Mouse (Mus musculus) lung, embryonic 14.5 days (tissue): ENCODE results near the gene Amd1. TPM values are rescaled to one million over a fixed set of nuclear protein-coding genes. Genes with fewer than 3 reads are reported as not detected.
A peak's percentile ranks its signal among the peaks of the same experiment; 100 is the strongest.

ENCODE experiments used
- ATAC-seq: fragments of 200-750 bp; cut with Nextera tagmentation; 2 replicates; pipeline ENCODE4 v1.8.0; 2017; ENCODE audit warnings: mild to moderate bottlenecking, moderate TSS enrichment, moderate library complexity; ENCODE audit not compliant: insufficient read depth
- DNase-seq: peaks from one replicate; pipeline ENCODE4 v3.0.0-alpha.2; 2015
- H3K27ac ChIP-seq: fragments of 300-500 bp; sonication (generic); 2 replicates; pipeline ENCODE4 v1.5.1; 2014; ENCODE audit warnings: low read depth, mild to moderate bottlenecking, moderate library complexity
- H3K27me3 ChIP-seq: fragments of 300-500 bp; sonication (generic); 2 replicates; pipeline ENCODE4 v1.6.1; 2014; ENCODE audit warnings: low read length, control low read depth; ENCODE audit not compliant: insufficient read depth
- H3K36me3 ChIP-seq: fragments of 300-500 bp; sonication (generic); 2 replicates; pipeline ENCODE4 v1.6.1; 2014; ENCODE audit warnings: control low read depth; ENCODE audit not compliant: insufficient read depth
- H3K4me1 ChIP-seq: fragments of 300-500 bp; sonication (generic); 2 replicates; pipeline ENCODE4 v1.6.1; 2014; ENCODE audit warnings: antibody characterized with exemption, control low read depth; ENCODE audit not compliant: insufficient read depth
- H3K4me2 ChIP-seq: fragments of 300-500 bp; sonication (generic); 2 replicates; pipeline ENCODE4 v1.6.1; 2014; ENCODE audit warnings: mild to moderate bottlenecking
- H3K4me3 ChIP-seq: fragments of 300-500 bp; sonication (generic); 2 replicates; pipeline ENCODE4 v1.5.1; 2014; ENCODE audit warnings: low read depth, low read length
- H3K9ac ChIP-seq: fragments of 300-500 bp; sonication (generic); 2 replicates; pipeline ENCODE4 v1.6.1; 2014
- H3K9me3 ChIP-seq: fragments of 300-500 bp; sonication (generic); 2 replicates; pipeline ENCODE4 v1.6.1; 2016; ENCODE audit warnings: low read depth, low read length, control low read depth
- CTCF ChIP-seq: IDR thresholded peaks from 2 replicates; pipeline ENCODE4 v1.5.1; 2016; ENCODE audit warnings: antibody characterized with exemption, low read depth
- WGBS: fragments of 180-500 bp; shearing (Covaris S2); extraction: QIAGEN DNeasy Blood & Tissue Kit; methylation state at CpG from one replicate; pipeline ENCODE4 v1.1.7; 2014; 5-methylcytosine and 5-hydroxymethylcytosine counted together
- polyA plus RNA-seq: library from polyadenylated mRNA; unstranded; fragments of >200 nt; fragmentation: Nextera tagmentation; extraction: Ambion mirVana; gene quantifications from 2 replicates; pipeline ENCODE4 v1.2.1, GENCODE M21; 2014

Amd1 gene
- polyA plus RNA-seq, 1 experiment from 2014 or later = 82.0 TPM

DNA sequence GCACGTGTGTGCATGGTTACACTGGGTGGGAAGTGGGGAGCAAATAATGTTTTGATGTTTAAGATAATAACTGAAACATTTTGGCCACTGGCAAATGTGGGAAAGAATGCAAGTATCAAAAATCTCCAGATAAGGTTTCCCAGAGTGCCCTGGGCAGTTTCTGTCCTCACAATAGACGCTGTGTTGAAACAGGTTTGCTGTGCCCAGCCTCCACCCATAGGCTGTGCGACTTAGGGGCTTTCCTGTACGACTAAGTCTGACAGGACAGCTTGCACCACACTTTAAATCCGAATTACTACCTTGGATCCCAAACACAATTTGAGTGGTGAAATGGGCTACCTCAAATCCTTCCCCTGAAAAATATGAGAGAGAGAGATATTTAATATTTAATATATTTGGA lies 23.7 kb downstream of the Amd1 start:
- no peak for TF ChIP-seq CTCF
- H3K4me1 ChIP-seq = no peaks in the 10 kb centered on the region
- H3K4me2 ChIP-seq = no peak overlapping the region
- ATAC-seq (no peak), DNase-seq (peak; percentile 42)
- no peaks in the 10 kb centered on the region for H3K9me3 ChIP-seq
- no peak overlapping the region for H3K27ac ChIP-seq
- 52% methylated on average over 5 of the region's 5 CpGs for WGBS
- no peak overlapping the region for H3K4me3 ChIP-seq
- no peaks in the 10 kb centered on the region for H3K36me3 ChIP-seq
- H3K27me3 ChIP-seq = no peaks in the 10 kb centered on the region
- no peak overlapping the region for H3K9ac ChIP-seq

DNA sequence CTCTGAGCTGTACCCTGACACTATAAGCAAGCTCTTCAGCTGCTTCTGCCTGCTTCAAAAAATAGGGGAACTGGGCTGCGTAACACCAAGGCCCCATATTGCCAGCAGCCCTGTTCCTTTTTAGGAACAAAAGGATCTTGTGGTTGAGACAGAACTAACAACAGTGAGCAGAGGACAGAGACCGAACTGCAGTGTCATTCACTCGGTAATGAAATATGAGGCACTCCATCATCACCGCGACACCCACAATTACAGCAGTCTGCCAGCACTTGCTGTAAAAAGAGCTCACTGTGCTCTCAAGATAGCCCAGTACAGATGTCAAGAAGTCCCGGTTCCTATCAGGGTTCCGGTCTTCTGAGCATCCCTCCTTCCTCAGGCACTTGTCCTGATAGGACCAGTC lies 26.0 kb downstream of the Amd1 start:
- no peaks in the 10 kb centered on the region for H3K9me3 ChIP-seq
- 64% methylated on average over 7 of the region's 7 CpGs for WGBS
- H3K4me1 ChIP-seq = no peaks in the 10 kb centered on the region
- no peak overlapping the region for H3K4me3 ChIP-seq
- no peak overlapping the region for H3K4me2 ChIP-seq
- ATAC-seq (no peak), DNase-seq (no peak)
- H3K36me3 ChIP-seq = no peaks in the 10 kb centered on the region
- no peak overlapping the region for H3K27ac ChIP-seq
- no peak overlapping the region for H3K9ac ChIP-seq
- H3K27me3 ChIP-seq = no peaks in the 10 kb centered on the region
- no peak for TF ChIP-seq CTCF

DNA sequence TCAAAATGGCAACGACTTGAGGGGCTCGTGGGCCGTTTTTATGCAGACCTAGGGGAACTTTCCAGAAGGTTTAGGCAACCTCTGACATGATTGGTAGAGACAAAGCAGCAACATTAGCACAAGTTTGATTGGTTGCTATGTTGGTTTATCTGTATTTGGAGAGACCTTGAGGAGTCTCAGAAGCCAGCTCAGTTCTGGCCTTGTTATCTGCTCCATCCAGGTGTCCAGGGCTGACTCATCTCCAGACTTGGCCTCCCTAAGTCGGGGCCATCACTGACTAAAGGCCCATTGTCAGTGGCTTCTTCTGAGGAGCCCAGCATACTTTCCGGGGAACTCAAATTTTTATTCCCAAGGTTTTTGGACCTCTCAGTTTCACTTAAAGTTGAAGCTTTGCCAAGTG lies 28.0 kb downstream of the Amd1 start:
- no peak for TF ChIP-seq CTCF
- H3K27me3 ChIP-seq = no peaks in the 10 kb centered on the region
- ATAC-seq = no peak; the same call in 1 of the 2 replicates
- H3K9ac ChIP-seq = no peak overlapping the region
- H3K4me3 ChIP-seq = no peak overlapping the region
- H3K4me1 ChIP-seq = no peaks in the 10 kb centered on the region
- DNase-seq = no peak
- H3K9me3 ChIP-seq = no peaks in the 10 kb centered on the region
- no peak overlapping the region for H3K4me2 ChIP-seq
- H3K36me3 ChIP-seq = no peaks in the 10 kb centered on the region
- no peak overlapping the region for H3K27ac ChIP-seq
- 69% methylated on average over 5 of the region's 5 CpGs for WGBS

DNA sequence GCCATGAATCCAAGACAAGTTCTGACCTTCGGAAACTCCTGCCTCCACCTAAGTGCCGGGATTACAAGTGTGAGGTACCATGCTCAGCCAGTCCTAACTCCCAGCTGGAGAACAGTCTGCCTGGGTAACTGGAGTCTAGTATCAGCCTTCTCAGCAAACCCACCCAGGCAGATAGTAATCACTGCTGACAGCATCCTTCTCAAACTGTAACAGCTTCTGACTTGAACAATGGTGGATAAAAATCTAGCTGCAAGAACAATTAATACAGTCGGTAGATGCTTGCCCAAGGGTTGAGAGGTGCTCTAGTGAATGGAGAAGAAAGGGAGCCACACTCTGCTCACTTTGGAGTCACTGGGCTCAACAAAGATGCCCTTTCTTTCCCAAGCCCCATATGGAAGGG lies 30.8 kb downstream of the Amd1 start:
- Histone ChIP-seq H3K4me3 (no peak overlapping the region), H3K27me3 (no peaks in the 10 kb centered on the region), H3K9me3 (no peaks in the 10 kb centered on the region), H3K27ac (no peak overlapping the region), H3K4me1 (no peaks in the 10 kb centered on the region), H3K36me3 (no peaks in the 10 kb centered on the region), H3K9ac (no peak overlapping the region), H3K4me2 (no peak overlapping the region)
- 85% methylated on average over 3 of the region's 3 CpGs for WGBS
- ATAC-seq (no peak), DNase-seq (no peak)
- TF ChIP-seq CTCF = no peak

DNA sequence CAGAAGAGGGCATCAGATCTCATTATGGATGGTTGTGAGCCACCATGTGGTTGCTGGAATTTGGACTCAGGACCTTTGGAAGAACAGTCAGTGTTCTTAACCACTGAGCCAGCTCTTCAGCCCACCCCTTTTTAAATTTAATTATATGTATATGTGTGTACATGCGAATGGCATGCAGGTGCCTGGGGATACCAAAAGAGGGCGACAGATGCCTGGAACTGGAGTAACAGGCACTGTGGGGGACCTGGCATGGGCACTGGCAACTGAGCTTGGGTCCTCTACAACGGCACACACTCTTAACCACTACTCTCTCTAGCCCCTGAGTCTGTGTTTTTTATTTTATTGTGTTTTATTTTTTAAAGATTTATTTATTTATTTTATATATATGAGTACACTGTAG lies 37.1 kb downstream of the Amd1 start:
- no peaks in the 10 kb centered on the region for H3K4me1 ChIP-seq
- WGBS = 82% methylated on average over 3 of the region's 3 CpGs
- no peaks in the 10 kb centered on the region for H3K27me3 ChIP-seq
- no peak overlapping the region for H3K4me3 ChIP-seq
- H3K36me3 ChIP-seq = no peaks in the 10 kb centered on the region
- no peak overlapping the region for H3K27ac ChIP-seq
- ATAC-seq = no peak
- no peak for DNase-seq
- no peak overlapping the region for H3K4me2 ChIP-seq
- TF ChIP-seq CTCF = no peak
- no peak overlapping the region for H3K9ac ChIP-seq
- no peaks in the 10 kb centered on the region for H3K9me3 ChIP-seq

DNA sequence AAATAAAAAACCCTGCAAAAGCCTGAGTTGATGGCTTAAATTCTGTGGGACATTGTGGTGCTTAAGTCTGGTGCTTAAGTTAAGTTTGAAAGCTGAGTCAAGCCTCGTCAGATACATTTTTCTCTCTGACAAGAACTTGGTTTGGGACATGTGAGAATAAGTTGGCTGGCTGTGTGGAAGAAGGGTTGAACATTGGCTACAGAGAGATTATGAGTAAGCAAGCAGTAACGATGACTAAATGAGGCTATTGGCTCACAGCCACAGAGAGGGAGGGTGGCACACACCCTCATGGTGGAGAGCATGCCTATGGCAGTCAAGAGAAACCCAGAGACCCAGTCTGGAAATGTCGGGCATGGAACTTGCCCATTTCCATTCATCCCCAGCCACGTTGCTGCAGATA lies 38.3 kb downstream of the Amd1 start:
- ATAC-seq = no peak
- DNase-seq = no peak
- Histone ChIP-seq H3K9me3 (no peaks in the 10 kb centered on the region), H3K27me3 (no peaks in the 10 kb centered on the region), H3K4me3 (no peak overlapping the region), H3K27ac (no peak overlapping the region), H3K36me3 (no peaks in the 10 kb centered on the region), H3K4me2 (no peak overlapping the region), H3K4me1 (no peaks in the 10 kb centered on the region), H3K9ac (no peak overlapping the region)
- WGBS = 76% methylated on average over 4 of the region's 4 CpGs
- TF ChIP-seq CTCF = no peak

DNA sequence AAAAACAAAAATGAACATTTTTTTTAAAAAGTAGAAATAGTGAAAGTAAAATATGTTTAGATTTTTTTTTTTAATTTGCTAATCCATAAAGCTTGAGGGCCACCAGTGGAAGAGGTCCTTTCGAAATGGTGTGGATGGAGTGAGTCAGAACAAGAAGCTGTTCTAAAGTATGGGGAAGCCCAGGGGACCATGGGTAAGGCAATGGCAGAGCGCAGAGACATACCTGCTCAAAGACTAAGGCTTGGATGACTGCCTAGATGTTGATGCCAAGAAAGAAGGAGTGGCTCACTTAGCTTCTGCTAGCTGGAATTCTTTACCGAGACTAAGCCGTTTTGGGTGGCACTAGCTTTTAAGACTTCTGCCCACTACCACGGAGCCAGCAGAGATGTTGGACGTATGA lies 39.8 kb downstream of the Amd1 start:
- Histone ChIP-seq H3K9ac (no peak overlapping the region), H3K27ac (no peak overlapping the region), H3K4me2 (no peak overlapping the region), H3K36me3 (no peaks in the 10 kb centered on the region), H3K9me3 (no peaks in the 10 kb centered on the region), H3K4me1 (no peaks in the 10 kb centered on the region), H3K27me3 (no peaks in the 10 kb centered on the region), H3K4me3 (no peak overlapping the region)
- no peak for TF ChIP-seq CTCF
- 77% methylated on average over 6 of the region's 6 CpGs for WGBS
- ATAC-seq (no peak), DNase-seq (no peak)

DNA sequence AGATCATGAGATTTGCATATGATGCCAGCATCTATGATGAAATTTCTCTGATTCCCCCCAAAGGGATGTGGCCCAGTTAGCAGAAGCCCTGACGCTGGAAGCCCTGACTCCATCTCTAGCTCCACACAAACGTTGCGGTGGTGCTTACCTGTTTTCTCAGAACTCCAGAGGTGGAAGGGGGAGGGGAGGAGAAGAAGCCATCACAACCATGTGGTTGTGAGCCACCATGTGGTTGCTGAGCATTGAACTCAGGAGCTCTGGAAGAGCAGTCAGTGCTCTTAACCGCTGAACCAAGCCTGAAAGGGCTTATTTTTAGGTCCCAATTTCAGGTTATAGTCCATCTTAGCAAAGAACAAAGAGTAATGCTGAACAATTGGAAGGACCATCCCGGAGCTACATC lies 41.7 kb downstream of the Amd1 start:
- WGBS = 46% methylated on average over 5 of the region's 5 CpGs
- Histone ChIP-seq H3K4me1 (no peaks in the 10 kb centered on the region), H3K4me2 (no peak overlapping the region), H3K9ac (no peak overlapping the region), H3K27me3 (no peaks in the 10 kb centered on the region), H3K4me3 (no peak overlapping the region), H3K9me3 (no peaks in the 10 kb centered on the region), H3K27ac (no peak overlapping the region), H3K36me3 (no peaks in the 10 kb centered on the region)
- ATAC-seq (no peak), DNase-seq (no peak)
- TF ChIP-seq CTCF = no peak
